13 mouse cellular contexts compared by ENCODE assay signal in the genomic region with DNA sequence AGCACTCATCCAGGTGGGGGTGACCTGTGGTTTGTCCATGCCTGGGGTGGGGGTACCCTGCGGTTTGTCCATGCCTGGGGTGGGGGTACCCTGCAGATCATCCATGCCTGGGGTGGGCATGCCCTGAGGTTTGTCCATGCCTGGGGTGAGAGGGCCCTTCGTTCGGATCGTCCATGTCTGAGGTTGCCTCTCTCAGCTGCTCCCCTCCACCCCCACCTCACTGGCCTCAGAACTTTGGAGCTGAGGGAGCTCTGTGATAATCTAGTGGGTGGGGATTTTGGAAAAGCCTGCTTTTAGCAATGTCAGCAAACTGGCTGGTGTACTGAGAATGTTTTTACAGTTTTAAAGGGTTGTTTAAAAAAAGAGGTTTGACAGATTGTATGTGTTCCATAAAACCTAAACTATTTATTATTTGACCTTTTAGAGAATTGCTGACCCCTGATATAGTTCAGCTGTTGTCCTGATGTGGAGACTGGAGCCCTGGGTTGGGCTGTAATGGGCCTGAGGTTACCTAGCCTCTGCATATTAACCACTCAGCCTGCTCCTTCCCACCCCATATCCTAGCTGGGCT. TPM values are rescaled to one million over a fixed set of nuclear protein-coding genes. Genes with fewer than 3 reads are reported as not detected.
DNase-seq lines count a peak whose midpoint lies in the region; ATAC-seq and TF ChIP-seq lines count a peak whose summit lies in the region.
"Had no signal": no experiment of that assay in that cellular context is flagged by ENCODE, and none has a peak within 500 bp of the region (broad histone marks: within the 10 kb centered on the region; RNA-seq: fewer than 3 reads in every experiment).

No protein-coding gene starts in this region.

- no peak overlapping the region for H3K4me3 ChIP-seq in forebrain, embryonic 10.5 days
- no peak overlapping the region for H3K4me3 ChIP-seq in forebrain, embryonic 13.5 days
- H3K4me3 ChIP-seq in hindbrain, embryonic 12.5 days, result no peak overlapping the region
- no peak overlapping the region for H3K4me3 ChIP-seq in hindbrain, embryonic 13.5 days
- H3K4me3 ChIP-seq in lung, postnatal 0 days (ENCODE audit: low read depth, low read length), result no peak overlapping the region
- no peak overlapping the region for H3K4me3 ChIP-seq in stomach, embryonic 16.5 days (replicated peaks; ENCODE audit: low read length)
- no peak overlapping the region for H3K4me3 ChIP-seq in neural tube, embryonic 15.5 days (replicated peaks)
- H3K4me3 ChIP-seq: liver, embryonic 15.5 days had no signal

- no peak overlapping the region for H3K9ac ChIP-seq in forebrain, embryonic 13.5 days
- no peak overlapping the region for H3K9ac ChIP-seq in hindbrain, embryonic 12.5 days
- no peak overlapping the region for H3K9ac ChIP-seq in hindbrain, embryonic 13.5 days
- no peak overlapping the region for H3K9ac ChIP-seq in lung, postnatal 0 days (replicated peaks; ENCODE audit: low read depth)
- H3K9ac ChIP-seq in stomach, embryonic 16.5 days (ENCODE audit: low read length), result peak overlapping the region; percentile 37; the same call in 1 of the 2 replicates
- no peak overlapping the region for H3K9ac ChIP-seq in neural tube, embryonic 15.5 days (replicated peaks)
- H3K9ac ChIP-seq: liver, embryonic 15.5 days had no signal

- peaks cover 32% of the 10 kb centered on the region for H3K4me1 ChIP-seq in forebrain, embryonic 10.5 days
- peaks cover 13% of the 10 kb centered on the region; the same call in 1 of the 2 replicates for H3K4me1 ChIP-seq in forebrain, embryonic 13.5 days
- H3K4me1 ChIP-seq in hindbrain, embryonic 12.5 days, result peaks cover 13% of the 10 kb centered on the region
- peaks cover 27% of the 10 kb centered on the region for H3K4me1 ChIP-seq in hindbrain, embryonic 13.5 days (replicated peaks)
- peaks cover 8% of the 10 kb centered on the region; the same call in 1 of the 2 replicates for H3K4me1 ChIP-seq in lung, postnatal 0 days (ENCODE audit: insufficient read depth, low read depth, low read length)
- peaks cover 39% of the 10 kb centered on the region for H3K4me1 ChIP-seq in stomach, embryonic 16.5 days (ENCODE audit: control insufficient read depth, insufficient read depth, low read length)
- H3K4me1 ChIP-seq in neural tube, embryonic 15.5 days, result peaks cover 8% of the 10 kb centered on the region
- H3K4me1 ChIP-seq: liver, embryonic 15.5 days had no signal

- no peak overlapping the region for H3K4me2 ChIP-seq in forebrain, embryonic 13.5 days
- H3K4me2 ChIP-seq in hindbrain, embryonic 12.5 days (replicated peaks), result no peak overlapping the region
- no peak overlapping the region for H3K4me2 ChIP-seq in hindbrain, embryonic 13.5 days
- H3K4me2 ChIP-seq in lung, postnatal 0 days (replicated peaks; ENCODE audit: low read depth, low read length), result no peak overlapping the region
- no peak overlapping the region for H3K4me2 ChIP-seq in stomach, embryonic 16.5 days (ENCODE audit: low read depth, low read length)
- no peak overlapping the region for H3K4me2 ChIP-seq in neural tube, embryonic 15.5 days
- H3K4me2 ChIP-seq: liver, embryonic 15.5 days had no signal

- no peak for DNase-seq in forebrain, embryonic 10.5 days (ENCODE audit: extremely low spot score, low spot score)
- DNase-seq in lung, postnatal 0 days (ENCODE audit: low spot score), result peak; percentile 77
- DNase-seq in lung, postnatal 14 days, result no peak
- DNase-seq: cerebellum, adult 11-12 months had no signal

- no peak for ATAC-seq in forebrain, embryonic 13.5 days
- ATAC-seq in hindbrain, embryonic 12.5 days (ENCODE audit: low FRiP score), result peak; percentile 15; the same call in 1 of the 2 replicates
- no peak for ATAC-seq in hindbrain, embryonic 13.5 days (ENCODE audit: low FRiP score)
- peak; percentile 4; the same call in 1 of the 2 replicates for ATAC-seq in lung, postnatal 0 days
- peak; percentile 8; the same call in 1 of the 2 replicates for ATAC-seq in stomach, embryonic 16.5 days (ENCODE audit: insufficient read depth, low FRiP score)
- no peak for ATAC-seq in neural tube, embryonic 15.5 days (ENCODE audit: low FRiP score)
- ATAC-seq: hindbrain, postnatal 0 days; midbrain, embryonic 16.5 days had no signal

- no peaks in the 10 kb centered on the region for H3K27me3 ChIP-seq in forebrain, embryonic 10.5 days (ENCODE audit: poor library complexity, severe bottlenecking)
- H3K27me3 ChIP-seq in forebrain, embryonic 13.5 days, result no peaks in the 10 kb centered on the region
- no peaks in the 10 kb centered on the region for H3K27me3 ChIP-seq in hindbrain, embryonic 12.5 days
- H3K27me3 ChIP-seq in hindbrain, embryonic 13.5 days, result no peaks in the 10 kb centered on the region
- no peaks in the 10 kb centered on the region for H3K27me3 ChIP-seq in lung, postnatal 0 days (replicated peaks; ENCODE audit: insufficient read depth, low read length)
- H3K27me3 ChIP-seq in stomach, embryonic 16.5 days (ENCODE audit: control insufficient read depth, insufficient read depth, low read length), result no peaks in the 10 kb centered on the region
- no peaks in the 10 kb centered on the region for H3K27me3 ChIP-seq in neural tube, embryonic 15.5 days (replicated peaks)
- H3K27me3 ChIP-seq: liver, embryonic 15.5 days had no signal

- no peaks in the 10 kb centered on the region for H3K36me3 ChIP-seq in forebrain, embryonic 10.5 days (replicated peaks)
- no peaks in the 10 kb centered on the region for H3K36me3 ChIP-seq in forebrain, embryonic 13.5 days (ENCODE audit: poor library complexity, severe bottlenecking)
- H3K36me3 ChIP-seq in hindbrain, embryonic 12.5 days, result no peaks in the 10 kb centered on the region
- no peaks in the 10 kb centered on the region for H3K36me3 ChIP-seq in hindbrain, embryonic 13.5 days
- H3K36me3 ChIP-seq in lung, postnatal 0 days (ENCODE audit: insufficient read depth, low read length), result peaks cover 34% of the 10 kb centered on the region
- H3K36me3 ChIP-seq in stomach, embryonic 16.5 days (ENCODE audit: control insufficient read depth, insufficient read depth, low read length), result peaks cover 2% of the 10 kb centered on the region; the same call in 1 of the 2 replicates
- H3K36me3 ChIP-seq in neural tube, embryonic 15.5 days, result no peaks in the 10 kb centered on the region

- no peaks in the 10 kb centered on the region for H3K9me3 ChIP-seq in forebrain, embryonic 10.5 days
- no peaks in the 10 kb centered on the region for H3K9me3 ChIP-seq in forebrain, embryonic 13.5 days (replicated peaks)
- no peaks in the 10 kb centered on the region for H3K9me3 ChIP-seq in hindbrain, embryonic 12.5 days (replicated peaks)
- no peaks in the 10 kb centered on the region for H3K9me3 ChIP-seq in hindbrain, embryonic 13.5 days
- no peaks in the 10 kb centered on the region for H3K9me3 ChIP-seq in lung, postnatal 0 days (ENCODE audit: low read length)
- H3K9me3 ChIP-seq in stomach, embryonic 16.5 days (replicated peaks; ENCODE audit: control insufficient read depth, low read length), result no peaks in the 10 kb centered on the region
- H3K9me3 ChIP-seq in neural tube, embryonic 15.5 days (replicated peaks), result no peaks in the 10 kb centered on the region
- H3K9me3 ChIP-seq: liver, embryonic 15.5 days had no signal

- H3K27ac ChIP-seq in forebrain, embryonic 10.5 days, result peak overlapping the region; percentile 79; the same call in 1 of the 2 replicates
- no peak overlapping the region for H3K27ac ChIP-seq in forebrain, embryonic 13.5 days
- no peak overlapping the region for H3K27ac ChIP-seq in hindbrain, embryonic 12.5 days
- H3K27ac ChIP-seq in hindbrain, embryonic 13.5 days, result no peak overlapping the region
- H3K27ac ChIP-seq in lung, postnatal 0 days (ENCODE audit: low read length), result peak overlapping the region; percentile 90
- H3K27ac ChIP-seq in stomach, embryonic 16.5 days (ENCODE audit: low read length), result peak overlapping the region; percentile 98
- no peak overlapping the region; the same call in 1 of the 2 replicates for H3K27ac ChIP-seq in neural tube, embryonic 15.5 days (replicated peaks)
- H3K27ac ChIP-seq: hindbrain, postnatal 0 days; liver, embryonic 15.5 days had no signal

- WGBS in forebrain, embryonic 10.5 days, result 86% methylated on average over 4 of the region's 4 CpGs
- 84% methylated on average over 4 of the region's 4 CpGs for WGBS in forebrain, embryonic 13.5 days
- WGBS in hindbrain, embryonic 12.5 days, result 85% methylated on average over 4 of the region's 4 CpGs
- WGBS in hindbrain, embryonic 13.5 days, result 81% methylated on average over 4 of the region's 4 CpGs
- 58% methylated on average over 4 of the region's 4 CpGs for WGBS in lung, postnatal 0 days
- 54% methylated on average over 4 of the region's 4 CpGs for WGBS in stomach, embryonic 16.5 days
- WGBS in neural tube, embryonic 15.5 days, result 81% methylated on average over 4 of the region's 4 CpGs

- TF ChIP-seq EP300 in lung, postnatal 0 days (IDR thresholded peaks at IDR 0.05), result peak; percentile 57; the same call in 1 of the 2 replicates

- TF ChIP-seq CTCF in lung, postnatal 0 days (IDR thresholded peaks at IDR 0.05), result no peak

RNA-seq across cellular contexts. Expression of gene Gm45837, which starts 18.7 kb away (rescaled TPM):
- not detected in 2 replicates for polyA plus RNA-seq in forebrain, embryonic 10.5 days (2016; fragmentation: Nextera tagmentation; extraction: Ambion mirVana)
- polyA plus RNA-seq in forebrain, embryonic 13.5 days (2015; fragmentation: Nextera tagmentation; extraction: Ambion mirVana), result not detected in 2 replicates
- polyA plus RNA-seq in hindbrain, embryonic 12.5 days (2016; fragmentation: Nextera tagmentation; extraction: Ambion mirVana), result not detected in 2 replicates
- not detected in 2 replicates for polyA plus RNA-seq in hindbrain, embryonic 13.5 days (2015; fragmentation: Nextera tagmentation; extraction: Ambion mirVana)
- polyA plus RNA-seq in lung, postnatal 0 days (2015; fragmentation: Nextera tagmentation; extraction: Ambion mirVana), result 4.0 and 4.2 TPM in 2 replicates
- 5.4 and 5.7 TPM in 2 replicates for polyA plus RNA-seq in stomach, embryonic 16.5 days (2015; fragmentation: Nextera tagmentation; extraction: Ambion mirVana)
- polyA plus RNA-seq in neural tube, embryonic 15.5 days (2015; fragmentation: Nextera tagmentation; extraction: Ambion mirVana), result 0.99 TPM in 1 of 2 replicates, not detected in the other
- polyA plus RNA-seq: hindbrain, postnatal 0 days; liver, embryonic 15.5 days; neural tube, embryonic 14.5 days had no signal

RNA-seq across cellular contexts. Expression of gene Pde2a, which starts 29.5 kb away (rescaled TPM):
- 16.2 and 16.3 TPM in 2 replicates for polyA plus RNA-seq in forebrain, embryonic 10.5 days (2016; fragmentation: Nextera tagmentation; extraction: Ambion mirVana)
- polyA plus RNA-seq in forebrain, embryonic 13.5 days (2015; fragmentation: Nextera tagmentation; extraction: Ambion mirVana), result 26.2 and 32.2 TPM in 2 replicates
- 26.9 and 27.4 TPM in 2 replicates for polyA plus RNA-seq in hindbrain, embryonic 12.5 days (2016; fragmentation: Nextera tagmentation; extraction: Ambion mirVana)
- polyA plus RNA-seq in hindbrain, embryonic 13.5 days (2015; fragmentation: Nextera tagmentation; extraction: Ambion mirVana), result 28.8 and 31.6 TPM in 2 replicates
- polyA plus RNA-seq in lung, postnatal 0 days (2015; fragmentation: Nextera tagmentation; extraction: Ambion mirVana), result 3.2 and 4.3 TPM in 2 replicates
- 16.0 and 19.0 TPM in 2 replicates for polyA plus RNA-seq in stomach, embryonic 16.5 days (2015; fragmentation: Nextera tagmentation; extraction: Ambion mirVana)
- polyA plus RNA-seq in neural tube, embryonic 15.5 days (2015; fragmentation: Nextera tagmentation; extraction: Ambion mirVana), result 27.9 and 28.5 TPM in 2 replicates

RNA-seq across cellular contexts. Expression of gene Arap1, which starts 44.1 kb away (rescaled TPM):
- polyA plus RNA-seq in forebrain, embryonic 10.5 days (2016; fragmentation: Nextera tagmentation; extraction: Ambion mirVana), result 11.7 and 12.9 TPM in 2 replicates
- 4.8 and 6.0 TPM in 2 replicates for polyA plus RNA-seq in forebrain, embryonic 13.5 days (2015; fragmentation: Nextera tagmentation; extraction: Ambion mirVana)
- 17.2 and 26.9 TPM in 2 replicates for polyA plus RNA-seq in hindbrain, embryonic 12.5 days (2016; fragmentation: Nextera tagmentation; extraction: Ambion mirVana)
- polyA plus RNA-seq in hindbrain, embryonic 13.5 days (2015; fragmentation: Nextera tagmentation; extraction: Ambion mirVana), result 7.6 and 11.6 TPM in 2 replicates
- polyA plus RNA-seq in lung, postnatal 0 days (2015; fragmentation: Nextera tagmentation; extraction: Ambion mirVana), result 105 and 110 TPM in 2 replicates
- 105 and 111 TPM in 2 replicates for polyA plus RNA-seq in stomach, embryonic 16.5 days (2015; fragmentation: Nextera tagmentation; extraction: Ambion mirVana)
- 9.7 and 19.9 TPM in 2 replicates for polyA plus RNA-seq in neural tube, embryonic 15.5 days (2015; fragmentation: Nextera tagmentation; extraction: Ambion mirVana)

Comparison
In these comparisons a context has a peak if more than half of its experiments do, and no peak if none do; other contexts are left out.
1. H3K27ac ChIP-seq: peak in forebrain, embryonic 10.5 days (single experiment), lung, postnatal 0 days (single experiment) and stomach, embryonic 16.5 days (single experiment); none in forebrain, embryonic 13.5 days (single experiment), hindbrain, embryonic 12.5 days (single experiment), hindbrain, embryonic 13.5 days (single experiment) and neural tube, embryonic 15.5 days (single experiment).
2. ATAC-seq: peak in hindbrain, embryonic 12.5 days (single experiment), lung, postnatal 0 days (single experiment) and stomach, embryonic 16.5 days (single experiment); none in forebrain, embryonic 13.5 days (single experiment), hindbrain, embryonic 13.5 days (single experiment) and neural tube, embryonic 15.5 days (single experiment).